ENCODE assay signal across 17 mouse cellular contexts in genomic region chr8:114927917-114928316, GRCm38 (mm10).
"Had no signal": no experiment of that assay in that cellular context is flagged by ENCODE, and none has a peak within 500 bp of the region (broad histone marks: within the 10 kb centered on the region; RNA-seq: fewer than 3 reads in every experiment).

No protein-coding gene starts in this region.

- DNase-seq: layer of hippocampus, adult 9-11 months; liver, embryonic 13.5 days; right cerebral cortex, adult 18-20 months; right cerebral cortex, postnatal 25 days; thymus, postnatal 25 days had no signal

- H3K4me2 ChIP-seq: limb, embryonic 13.5 days; liver, embryonic 13.5 days; lung, embryonic 14.5 days; midbrain, embryonic 13.5 days; neural tube, embryonic 13.5 days; stomach, embryonic 15.5 days had no signal

- ATAC-seq: lung, postnatal 0 days; midbrain, embryonic 13.5 days; midbrain, embryonic 16.5 days had no signal

- H3K9me3 ChIP-seq: limb, embryonic 10.5 days; limb, embryonic 13.5 days; liver, embryonic 13.5 days; midbrain, embryonic 10.5 days; midbrain, embryonic 13.5 days; neural tube, embryonic 13.5 days; stomach, embryonic 15.5 days had no signal

- H3K4me1 ChIP-seq: megakaryocyte, embryonic 14.5 days had no signal

- H3K36me3 ChIP-seq: limb, embryonic 10.5 days; limb, embryonic 13.5 days; liver, embryonic 13.5 days; midbrain, embryonic 10.5 days; midbrain, embryonic 13.5 days; neural tube, embryonic 13.5 days; stomach, embryonic 15.5 days had no signal

- H3K27me3 ChIP-seq: liver, embryonic 13.5 days; megakaryocyte, embryonic 14.5 days; neural tube, embryonic 13.5 days; stomach, embryonic 15.5 days had no signal

- H3K27ac ChIP-seq: limb, embryonic 10.5 days; limb, embryonic 13.5 days; macrophage; midbrain, embryonic 10.5 days; midbrain, embryonic 13.5 days; neural tube, embryonic 13.5 days; stomach, embryonic 15.5 days had no signal

- H3K4me3 ChIP-seq: limb, embryonic 10.5 days; limb, embryonic 13.5 days; liver, embryonic 13.5 days; megakaryocyte, embryonic 14.5 days; midbrain, embryonic 10.5 days; midbrain, embryonic 13.5 days; myocyte; neural tube, embryonic 13.5 days; stomach, embryonic 15.5 days had no signal

- H3K9ac ChIP-seq: limb, embryonic 13.5 days; liver, embryonic 13.5 days; lung, embryonic 14.5 days; midbrain, embryonic 13.5 days; neural tube, embryonic 13.5 days; stomach, embryonic 15.5 days had no signal
